Mouse (Mus musculus) limb, embryonic 11.5 days (tissue): ENCODE measurements around the gene Gimap4. TPM values are rescaled to one million over a fixed set of nuclear protein-coding genes. Genes with fewer than 3 reads are reported as not detected.

Experiments used
- ATAC-seq: fragments of 200-750 bp; cut with Nextera tagmentation; 2 replicates; pipeline ENCODE4 v1.8.0; 2017; ENCODE audit warnings: low read depth; ENCODE audit not compliant: insufficient number of reproducible peaks, low FRiP score, low TSS enrichment
- DNase-seq: peaks from one replicate; pipeline ENCODE4 v3.0.0-alpha.2; 2015; ENCODE audit warnings: low spot score
- H3K27ac ChIP-seq: fragments of 300-500 bp; sonication (generic); replicated peaks from 2 replicates; pipeline ENCODE4 v1.5.1; 2014; ENCODE audit warnings: low read depth, mild to moderate bottlenecking, low read length
- H3K27me3 ChIP-seq: fragments of 300-500 bp; sonication (generic); 2 replicates; pipeline ENCODE4 v1.6.1; 2014; ENCODE audit warnings: mild to moderate bottlenecking, low read length, mixed read lengths; ENCODE audit not compliant: control insufficient read depth, insufficient read depth
- H3K36me3 ChIP-seq: fragments of 300-500 bp; sonication (generic); 2 replicates; pipeline ENCODE4 v1.6.1; 2014; ENCODE audit warnings: mild to moderate bottlenecking, low read length, moderate library complexity, mixed read lengths; ENCODE audit not compliant: control insufficient read depth, insufficient read depth
- H3K4me1 ChIP-seq: fragments of 300-500 bp; sonication (generic); 2 replicates; pipeline ENCODE4 v1.6.1; 2014; ENCODE audit warnings: low read length, mixed read lengths; ENCODE audit not compliant: control insufficient read depth, insufficient read depth
- H3K4me2 ChIP-seq: fragments of 300-500 bp; sonication (generic); 2 replicates; pipeline ENCODE4 v1.6.1; 2014; ENCODE audit warnings: low read depth, mild to moderate bottlenecking, moderate library complexity; ENCODE audit not compliant: severe bottlenecking
- H3K4me3 ChIP-seq: fragments of 300-500 bp; sonication (generic); 2 replicates; pipeline ENCODE4 v1.5.1; 2014; ENCODE audit warnings: low read depth, low read length
- H3K9ac ChIP-seq: fragments of 300-500 bp; sonication (generic); 2 replicates; pipeline ENCODE4 v1.6.1; 2014; ENCODE audit warnings: mild to moderate bottlenecking, low read length
- H3K9me3 ChIP-seq: fragments of 300-500 bp; sonication (generic); 2 replicates; pipeline ENCODE4 v1.6.1; 2016; ENCODE audit warnings: low read length; ENCODE audit not compliant: control insufficient read depth
- WGBS: fragments of 180-500 bp; shearing (Covaris S2); extraction: QIAGEN DNeasy Blood & Tissue Kit; methylation state at CpG from one replicate; pipeline ENCODE4 v1.1.7; 2014; 5-methylcytosine and 5-hydroxymethylcytosine counted together
- polyA plus RNA-seq: library from polyadenylated mRNA; unstranded; fragments of >200 nt; fragmentation: Nextera tagmentation; extraction: Ambion mirVana; gene quantifications from 2 replicates; pipeline ENCODE4 v1.2.1, GENCODE M21; 2014

Gimap4 gene
- polyA plus RNA-seq, 1 experiment from 2014 or later, result 10.8 TPM

DNA sequence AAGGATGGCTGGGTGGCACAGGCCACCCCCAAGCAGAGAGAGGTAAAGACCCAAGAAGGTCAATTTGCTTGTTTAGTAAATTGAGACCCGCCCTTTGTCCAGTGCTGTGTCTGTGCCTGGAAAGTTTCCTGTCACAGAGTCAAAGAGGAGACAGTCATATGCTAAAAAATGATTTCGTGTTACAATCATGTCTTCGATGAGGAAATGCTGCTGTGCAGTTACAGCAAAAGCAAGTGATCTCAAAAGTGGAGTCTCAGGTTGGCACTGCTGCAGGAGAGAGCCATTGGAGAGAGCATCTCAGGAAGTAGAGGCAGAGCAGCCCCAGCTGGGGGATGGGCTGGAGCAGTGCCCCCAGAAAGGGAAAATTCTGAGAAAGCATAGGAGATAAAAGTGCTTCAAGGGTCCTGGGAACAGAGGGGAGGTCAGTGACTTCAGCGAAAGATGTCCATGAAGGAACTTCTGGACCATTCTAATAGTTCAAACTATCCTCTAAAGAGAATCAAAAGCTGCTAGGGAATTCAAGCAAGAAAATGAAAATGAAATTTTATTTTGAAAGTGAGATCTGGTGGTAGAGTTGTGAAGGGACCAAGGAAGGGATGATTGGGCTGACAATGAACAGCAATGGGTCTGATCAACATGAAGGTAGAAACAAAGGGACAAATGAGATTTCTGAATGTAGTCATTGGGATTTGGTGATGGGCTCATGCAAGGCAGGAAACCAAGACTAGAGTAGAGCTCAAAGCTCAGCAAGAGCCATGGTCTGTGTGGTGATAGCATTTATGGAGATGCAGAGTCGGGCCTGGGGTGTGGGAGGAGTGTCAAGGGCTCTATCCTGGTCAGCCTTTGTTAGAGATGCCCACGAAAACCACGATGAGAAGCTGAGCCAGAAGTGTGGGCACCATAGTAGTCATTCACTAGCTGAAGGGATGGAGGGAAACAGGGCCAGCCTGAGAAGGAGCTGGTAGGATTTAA, 1.6 kb downstream of the Gimap4 start:
- no peak overlapping the region for H3K4me3 ChIP-seq
- 84% methylated on average over 7 of the region's 7 CpGs for WGBS
- ATAC-seq (no peak), DNase-seq (no peak)
- H3K27me3 ChIP-seq, result no peaks in the 10 kb centered on the region
- H3K4me1 ChIP-seq, result no peaks in the 10 kb centered on the region
- H3K9ac ChIP-seq, result no peak overlapping the region
- no peak overlapping the region for H3K4me2 ChIP-seq
- H3K36me3 ChIP-seq, result no peaks in the 10 kb centered on the region
- H3K9me3 ChIP-seq, result no peaks in the 10 kb centered on the region
- no peak overlapping the region for H3K27ac ChIP-seq

DNA sequence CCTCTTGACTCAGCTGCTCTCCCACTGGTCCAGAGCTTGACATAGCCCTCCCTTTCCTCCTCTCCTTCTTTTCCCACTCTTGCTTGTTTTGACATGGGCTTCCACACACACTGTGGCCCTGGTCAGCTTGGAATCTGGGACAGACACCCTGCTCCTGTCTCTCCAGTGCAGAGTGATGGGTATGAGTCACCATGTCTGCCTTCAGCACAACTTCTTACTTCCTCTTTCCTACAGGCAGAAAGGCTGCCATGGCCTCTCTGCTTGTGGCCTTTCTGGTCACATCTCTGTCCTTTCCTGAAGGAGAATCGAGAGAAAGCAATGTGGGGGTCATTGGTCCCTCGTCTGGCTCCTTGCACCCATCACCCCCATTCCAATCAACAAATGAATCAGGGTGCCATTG, 2.7 kb downstream of the Gimap4 start:
- no peak overlapping the region for H3K4me2 ChIP-seq
- DNase-seq (no peak), ATAC-seq (no peak)
- H3K9me3 ChIP-seq, result no peaks in the 10 kb centered on the region
- 69% methylated on average over 2 of the region's 2 CpGs for WGBS
- H3K27me3 ChIP-seq, result no peaks in the 10 kb centered on the region
- H3K36me3 ChIP-seq, result no peaks in the 10 kb centered on the region
- H3K9ac ChIP-seq, result no peak overlapping the region
- no peaks in the 10 kb centered on the region for H3K4me1 ChIP-seq
- no peak overlapping the region for H3K4me3 ChIP-seq
- no peak overlapping the region for H3K27ac ChIP-seq

DNA sequence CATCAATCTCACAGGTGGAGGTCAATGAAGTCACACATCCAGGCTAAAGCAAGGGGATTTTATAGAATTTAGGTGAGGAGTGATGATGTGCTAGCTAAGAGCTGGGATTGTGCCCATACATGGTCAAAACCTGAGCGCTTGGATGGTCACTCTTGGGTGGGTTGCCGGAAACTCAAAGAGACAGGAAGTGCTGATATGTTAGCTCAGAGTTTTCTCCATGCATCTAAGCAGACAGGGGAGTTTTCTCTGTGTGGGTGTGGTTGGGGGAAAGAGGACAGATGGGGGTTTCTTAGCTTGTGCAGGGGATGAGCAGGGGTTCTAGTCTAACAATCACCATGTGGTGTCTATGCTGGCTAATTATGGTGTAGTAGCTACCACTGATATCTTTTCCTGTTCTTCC, 5.0 kb downstream of the Gimap4 start:
- DNase-seq (no peak), ATAC-seq (no peak)
- Histone ChIP-seq H3K36me3 (no peaks in the 10 kb centered on the region), H3K4me3 (no peak overlapping the region), H3K9me3 (no peaks in the 10 kb centered on the region), H3K27me3 (no peaks in the 10 kb centered on the region), H3K27ac (no peak overlapping the region), H3K4me2 (no peak overlapping the region), H3K4me1 (no peaks in the 10 kb centered on the region), H3K9ac (no peak overlapping the region)
- 84% methylated on average over 2 of the region's 2 CpGs for WGBS

DNA sequence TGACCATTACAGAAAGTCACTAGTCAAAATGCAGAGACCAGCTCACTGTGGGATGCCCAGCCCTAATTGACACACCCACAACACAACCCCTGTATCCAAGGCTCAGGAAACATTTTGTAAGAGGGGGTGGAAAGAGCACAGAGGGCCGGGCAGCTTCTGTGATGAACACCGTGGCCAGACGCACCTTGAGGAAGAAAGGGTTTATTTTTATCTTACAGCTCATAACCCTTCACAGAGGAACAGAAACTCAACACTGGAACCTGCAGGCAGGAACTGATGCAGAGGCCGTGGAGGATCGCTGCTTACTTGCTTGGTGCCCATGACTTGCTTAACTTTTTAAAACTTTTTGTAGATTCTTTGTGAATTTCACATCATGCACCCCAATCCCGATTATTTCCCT, 8.6 kb downstream of the Gimap4 start:
- no peak for ATAC-seq

DNA sequence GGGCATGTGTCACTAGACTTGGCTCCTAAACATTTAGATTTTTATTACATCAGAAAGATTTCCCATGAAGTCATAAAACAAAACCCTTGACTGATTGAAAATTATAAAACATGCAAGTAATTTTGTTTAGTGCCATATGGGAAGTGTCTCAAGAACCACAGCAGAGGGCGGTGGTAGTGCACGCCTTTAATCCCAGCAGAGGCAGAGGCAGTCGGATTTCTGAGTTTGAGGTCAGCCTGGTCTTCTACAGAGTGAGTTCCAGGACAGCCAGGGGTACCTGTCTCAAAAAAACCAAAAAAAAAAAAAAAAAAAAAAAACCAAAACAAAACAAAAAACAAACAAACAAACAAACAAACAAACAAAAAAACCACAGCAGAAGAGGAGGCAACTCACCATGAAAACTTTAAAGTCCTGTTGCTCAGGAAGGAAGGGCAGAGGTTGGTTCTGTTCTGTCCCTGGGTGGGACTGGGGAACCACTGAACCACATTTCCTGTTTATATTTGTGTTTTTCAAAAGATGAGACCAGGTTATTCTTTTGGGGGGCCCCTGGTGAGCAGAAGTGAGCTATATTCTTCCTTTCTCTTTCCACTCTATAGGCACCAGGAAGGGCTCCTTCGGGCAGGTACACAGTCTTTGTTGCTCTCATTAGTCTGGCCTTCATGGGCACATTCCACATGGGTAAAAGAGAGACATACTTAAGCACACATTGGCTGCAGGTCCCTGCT, 12.6 kb downstream of the Gimap4 start:
- Histone ChIP-seq H3K9me3 (no peaks in the 10 kb centered on the region), H3K27me3 (no peaks in the 10 kb centered on the region), H3K4me2 (no peak overlapping the region), H3K9ac (no peak overlapping the region), H3K36me3 (no peaks in the 10 kb centered on the region), H3K27ac (no peak overlapping the region), H3K4me1 (no peaks in the 10 kb centered on the region), H3K4me3 (no peak overlapping the region)
- DNase-seq, result no peak
- 80% methylated on average over 4 of the region's 4 CpGs for WGBS
- ATAC-seq, result no peak

More for the DNA sequence above, 8.6 kb downstream of the Gimap4 start:
- no peak for DNase-seq
- 90% methylated on average over 6 of the region's 6 CpGs for WGBS
- H3K4me2 ChIP-seq, result no peak overlapping the region
- no peaks in the 10 kb centered on the region for H3K36me3 ChIP-seq
- H3K4me3 ChIP-seq, result no peak overlapping the region
- no peaks in the 10 kb centered on the region for H3K9me3 ChIP-seq
- H3K9ac ChIP-seq, result no peak overlapping the region
- H3K27ac ChIP-seq, result no peak overlapping the region
- no peaks in the 10 kb centered on the region for H3K27me3 ChIP-seq
- H3K4me1 ChIP-seq, result no peaks in the 10 kb centered on the region

DNA sequence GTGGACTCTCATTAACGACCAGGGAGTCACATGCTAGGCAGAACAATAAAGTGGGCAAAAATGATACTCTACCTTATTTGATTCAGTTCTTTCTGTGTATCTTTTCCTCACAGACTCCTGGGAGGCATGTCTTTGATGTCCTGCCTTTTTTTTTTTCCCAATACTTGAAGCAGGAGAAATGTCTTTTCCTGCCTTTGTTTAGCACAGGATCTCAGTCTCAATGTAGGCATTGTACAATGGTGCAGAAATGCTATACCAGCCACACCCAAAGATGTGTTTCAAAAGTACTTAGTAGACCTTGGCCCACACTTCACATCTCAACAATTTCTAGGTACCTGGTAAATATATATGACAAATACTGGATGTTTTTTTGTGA, 13.2 kb downstream of the Gimap4 start:
- no peaks in the 10 kb centered on the region for H3K4me1 ChIP-seq
- DNase-seq (no peak), ATAC-seq (no peak)
- H3K4me3 ChIP-seq, result no peak overlapping the region
- H3K4me2 ChIP-seq, result no peak overlapping the region
- H3K27ac ChIP-seq, result no peak overlapping the region
- H3K9me3 ChIP-seq, result no peaks in the 10 kb centered on the region
- H3K36me3 ChIP-seq, result no peaks in the 10 kb centered on the region
- H3K27me3 ChIP-seq, result no peaks in the 10 kb centered on the region
- WGBS, result 57% methylated on average over 1 of the region's 1 CpGs
- no peak overlapping the region for H3K9ac ChIP-seq

DNA sequence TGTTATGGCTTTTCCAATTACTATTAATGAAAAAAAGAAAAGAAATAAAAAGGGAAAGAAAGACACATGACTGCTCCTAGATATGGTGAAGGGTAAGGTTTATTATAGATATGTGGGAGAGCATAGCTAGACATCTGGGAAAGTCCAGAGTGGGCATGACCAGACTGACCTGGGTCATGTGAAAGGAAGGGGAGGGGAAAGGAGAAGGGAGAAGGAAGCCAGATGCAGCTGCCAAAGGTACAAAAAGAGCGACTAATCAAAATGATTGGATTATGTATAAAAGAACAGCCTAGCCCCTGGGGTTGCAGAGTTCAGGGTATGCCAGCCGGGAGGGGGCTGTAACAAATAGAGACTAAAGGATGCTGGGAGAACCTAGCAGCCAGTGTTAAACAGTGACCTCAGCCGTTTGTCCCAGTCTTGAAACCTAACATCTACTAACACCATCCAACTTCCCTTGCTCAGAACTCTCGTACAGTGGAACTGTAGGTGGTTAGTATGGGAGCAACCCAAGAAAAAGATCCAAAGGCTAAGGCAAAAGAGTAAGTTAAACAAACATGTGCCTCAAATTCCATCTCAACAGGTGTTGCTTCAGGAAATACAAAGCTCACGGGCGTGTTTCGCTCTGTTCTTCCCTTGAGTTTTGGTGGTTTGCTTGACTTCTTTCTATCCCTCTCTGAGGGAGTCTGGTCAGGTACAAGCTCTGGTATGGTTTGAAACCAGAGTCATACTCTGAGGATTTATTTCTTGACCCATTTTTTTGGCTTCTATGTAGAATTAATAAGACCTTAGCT, 13.9 kb downstream of the Gimap4 start:
- 83% methylated on average over 7 of the region's 7 CpGs for WGBS
- H3K9ac ChIP-seq, result no peak overlapping the region
- DNase-seq, result no peak

DNA sequence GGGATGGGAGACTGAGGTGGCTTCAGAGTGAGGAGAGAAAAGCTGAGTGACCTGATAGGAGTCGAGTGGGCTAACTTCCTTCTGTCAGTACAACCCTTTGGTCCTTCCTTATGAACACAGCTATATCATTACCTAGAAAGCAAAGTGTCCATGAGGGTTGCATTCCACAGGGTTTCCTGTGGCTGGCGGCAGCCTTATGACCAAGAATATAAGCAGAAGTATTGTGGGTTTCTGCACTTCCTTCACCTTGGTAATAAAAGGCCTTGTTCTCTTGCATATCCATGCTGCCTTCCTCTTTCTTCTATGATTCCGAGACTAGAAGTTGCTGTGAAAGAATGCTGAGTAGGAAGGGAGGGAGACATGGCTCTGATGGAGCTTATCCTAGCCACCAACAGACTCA, 14.5 kb downstream of the Gimap4 start:
- WGBS, result 83% methylated on average over 3 of the region's 3 CpGs
- Histone ChIP-seq H3K4me3 (no peak overlapping the region), H3K9ac (no peak overlapping the region), H3K4me2 (no peak overlapping the region), H3K9me3 (no peaks in the 10 kb centered on the region), H3K27ac (no peak overlapping the region), H3K4me1 (no peaks in the 10 kb centered on the region), H3K36me3 (no peaks in the 10 kb centered on the region), H3K27me3 (no peaks in the 10 kb centered on the region)
- no peak for DNase-seq
- ATAC-seq, result no peak

More for the DNA sequence above, 13.9 kb downstream of the Gimap4 start:
- H3K4me2 ChIP-seq, result no peak overlapping the region
- no peak overlapping the region for H3K27ac ChIP-seq
- no peak for ATAC-seq
- no peaks in the 10 kb centered on the region for H3K4me1 ChIP-seq
- H3K9me3 ChIP-seq, result no peaks in the 10 kb centered on the region
- no peak overlapping the region for H3K4me3 ChIP-seq
- H3K27me3 ChIP-seq, result no peaks in the 10 kb centered on the region
- no peaks in the 10 kb centered on the region for H3K36me3 ChIP-seq
